Mouse (Mus musculus): ENCODE data around the gene Slc22a14.

The Slc22a14 gene

GRCm38 (mm10) chr9:119143372-119143771 is 222.0 kb downstream of the Slc22a14 start:
- no peak for DNase-seq (ENCODE audit: low spot score)

- no peak for DNase-seq (ENCODE audit: low spot score)
Measured at GRCm38 (mm10) chr9:119142066-119142465, 223.3 kb downstream of the Slc22a14 start.

- no peak for DNase-seq (ENCODE audit: low spot score)
Measured at GRCm38 (mm10) chr9:119138836-119139235, 226.5 kb downstream of the Slc22a14 start.

- DNase-seq (ENCODE audit: low spot score), result no peak
Measured at GRCm38 (mm10) chr9:119130692-119131091, 234.7 kb downstream of the Slc22a14 start.

- DNase-seq (ENCODE audit: low spot score), result no peak
Measured at GRCm38 (mm10) chr9:119128436-119129181, 236.7 kb downstream of the Slc22a14 start.

- DNase-seq (ENCODE audit: low spot score), result no peak
Measured at GRCm38 (mm10) chr9:119122596-119123369, 242.6 kb downstream of the Slc22a14 start.

- no peak for DNase-seq (ENCODE audit: low spot score)
Measured at GRCm38 (mm10) chr9:119120168-119120560, 245.2 kb downstream of the Slc22a14 start.
